Comparison of ENCODE assay signal across 18 mouse cellular contexts in genomic region chr5:23650504-23650903, GRCm38 (mm10).
"Had no signal": no experiment of that assay in that cellular context is flagged by ENCODE, and none has a peak within 500 bp of the region (broad histone marks: within the 10 kb centered on the region; RNA-seq: fewer than 3 reads in every experiment).

No protein-coding gene starts in this region.

- H3K4me3 ChIP-seq: kidney, embryonic 15.5 days; limb, embryonic 15.5 days; liver, embryonic 12.5 days; midbrain, embryonic 10.5 days; myocyte; neural tube, embryonic 15.5 days had no signal

- H3K27me3 ChIP-seq: kidney, embryonic 15.5 days; limb, embryonic 15.5 days; liver, embryonic 12.5 days; neural tube, embryonic 15.5 days had no signal

- H3K4me1 ChIP-seq: kidney, embryonic 15.5 days; midbrain, embryonic 10.5 days had no signal

- H3K36me3 ChIP-seq: kidney, embryonic 15.5 days; limb, embryonic 15.5 days; liver, embryonic 12.5 days; midbrain, embryonic 10.5 days; neural tube, embryonic 15.5 days had no signal

- H3K4me2 ChIP-seq: kidney, embryonic 15.5 days; limb, embryonic 15.5 days; liver, embryonic 12.5 days; lung, embryonic 14.5 days; neural tube, embryonic 15.5 days had no signal

- ATAC-seq: intestine, embryonic 16.5 days; liver, embryonic 12.5 days had no signal

- H3K9ac ChIP-seq: kidney, embryonic 15.5 days; limb, embryonic 15.5 days; liver, embryonic 12.5 days; lung, embryonic 14.5 days; neural tube, embryonic 15.5 days had no signal

- H3K27ac ChIP-seq: kidney, embryonic 15.5 days; limb, embryonic 15.5 days; liver, embryonic 12.5 days; midbrain, embryonic 10.5 days; neural tube, embryonic 15.5 days had no signal

- H3K9me3 ChIP-seq: kidney, embryonic 15.5 days; limb, embryonic 15.5 days; liver, embryonic 12.5 days; midbrain, embryonic 10.5 days; neural tube, embryonic 15.5 days had no signal

- DNase-seq: kidney, adult 2 months; kidney, postnatal 25 days; layer of hippocampus, adult 9-11 months; layer of hippocampus, postnatal 36 days; lung, embryonic 14.5 days; lung, postnatal 10 days; lung, postnatal 4 days; midbrain, embryonic 14.5 days; right cerebral cortex, adult 18-20 months; thymus, adult 18-20 months; thymus, postnatal 25 days had no signal
